Mouse (Mus musculus) CH12.LX (cell line): ENCODE measurements around the gene Akr1b8. TPM values are rescaled to one million over a fixed set of nuclear protein-coding genes. Genes with fewer than 3 reads are reported as not detected.

ENCODE experiments used
- DNase-seq: peaks from one replicate; pipeline ENCODE4 v3.0.0-alpha.2; 2013; ENCODE audit errors: extremely low read depth
- H3K27ac ChIP-seq: 2 replicates; pipeline ENCODE4 v1.5.1; 2012; ENCODE audit warnings: low read depth, mild to moderate bottlenecking, control low read depth, moderate library complexity; ENCODE audit not compliant: insufficient read depth
- H3K27me3 ChIP-seq: replicated peaks from 2 replicates; pipeline ENCODE3; 2012; ENCODE audit warnings: inconsistent platforms
- H3K36me3 ChIP-seq, 2 experiments: replicated peaks in 1 of 2; 2 replicates each; pipeline versions ENCODE3 to v1.6.1; 2012; ENCODE audit warnings: inconsistent platforms in 1 of 2, low read length in 1 of 2, mild to moderate bottlenecking in 1 of 2, mixed read lengths in 1 of 2, moderate library complexity in 1 of 2; ENCODE audit not compliant: control insufficient read depth in 1 of 2, insufficient read depth in 1 of 2
- H3K4me1 ChIP-seq, 2 experiments: 2 replicates each; pipeline ENCODE4 v1.6.1; 2012; ENCODE audit warnings: inconsistent platforms in 1 of 2, moderate library complexity in 1 of 2; ENCODE audit not compliant: insufficient read depth in 2 of 2, control insufficient read depth in 1 of 2
- H3K4me2 ChIP-seq: 2 replicates; pipeline ENCODE4 v1.6.1; 2012; ENCODE audit warnings: low read depth, mild to moderate bottlenecking, control low read depth; ENCODE audit not compliant: poor library complexity, insufficient read depth, severe bottlenecking
- H3K4me3 ChIP-seq, 3 experiments: fragments of 150-350 bp in 1 of 3; sonication (generic) in 1 of 3; replicated peaks in 1 of 3; 2 replicates each; pipeline versions ENCODE3 to v1.5.1; 2011 to 2012; ENCODE audit warnings: low read depth in 2 of 3, low read length in 2 of 3, mild to moderate bottlenecking in 2 of 3, moderate library complexity in 2 of 3, control low read depth in 1 of 3, improper control_type of control experiment in 1 of 3, inconsistent platforms in 1 of 3, mixed read lengths in 1 of 3; ENCODE audit not compliant: poor library complexity in 1 of 3
- H3K79me2 ChIP-seq: replicated peaks from 2 replicates; pipeline ENCODE4 v1.6.1; 2012; ENCODE audit warnings: mild to moderate bottlenecking, moderate library complexity; ENCODE audit not compliant: control insufficient read depth, poor library complexity, insufficient read depth, severe bottlenecking; ENCODE audit errors: extremely low read depth
- H3K9ac ChIP-seq: 2 replicates; pipeline ENCODE4 v1.6.1; 2012; ENCODE audit warnings: low read depth, mild to moderate bottlenecking, control low read depth, moderate library complexity; ENCODE audit not compliant: insufficient read depth
- H3K9me3 ChIP-seq: replicated peaks from 2 replicates; pipeline ENCODE3; 2012; ENCODE audit warnings: low read length, inconsistent platforms, mixed read lengths
- BHLHE40 ChIP-seq: IDR thresholded peaks from 2 replicates; pipeline ENCODE4 v1.6.1; 2011; ENCODE audit warnings: mild to moderate bottlenecking, low read depth, low read length, improper control_type of control experiment
- CHD1 ChIP-seq: IDR thresholded peaks from 2 replicates; pipeline ENCODE4 v1.6.1; 2012; ENCODE audit warnings: low read depth, low read length, improper control_type of control experiment, inconsistent platforms
- E2F4 ChIP-seq: IDR thresholded peaks from 2 replicates; pipeline ENCODE4 v1.6.1; 2011; ENCODE audit warnings: low read depth, low read length, improper control_type of control experiment; ENCODE audit not compliant: insufficient replicate concordance
- ELF1 ChIP-seq: IDR thresholded peaks from 2 replicates; pipeline ENCODE4 v1.6.1; 2014; ENCODE audit warnings: low read depth, mild to moderate bottlenecking, inconsistent platforms, low read length, improper control_type of control experiment
- ETS1 ChIP-seq: conservative IDR thresholded peaks from 2 replicates; pipeline ENCODE4 v1.6.1; 2012; ENCODE audit warnings: low read depth, mild to moderate bottlenecking, inconsistent platforms, low read length, improper control_type of control experiment, moderate library complexity
- GABPA ChIP-seq: IDR thresholded peaks from 2 replicates; pipeline ENCODE4 v1.6.1; 2012; ENCODE audit warnings: low read depth, low read length, improper control_type of control experiment, inconsistent platforms; ENCODE audit not compliant: insufficient replicate concordance
- HCFC1 ChIP-seq: IDR thresholded peaks from 2 replicates; pipeline ENCODE4 v1.6.1; 2012; ENCODE audit warnings: low read depth, mild to moderate bottlenecking, inconsistent platforms, low read length, improper control_type of control experiment
- JUN ChIP-seq: IDR thresholded peaks from 2 replicates; pipeline ENCODE4 v1.6.1; 2011; ENCODE audit warnings: low read depth, mild to moderate bottlenecking, low read length, improper control_type of control experiment, moderate library complexity; ENCODE audit not compliant: insufficient read depth
- JUND ChIP-seq: conservative IDR thresholded peaks from 2 replicates; pipeline ENCODE4 v1.6.1; 2011; ENCODE audit warnings: low read depth, low read length, improper control_type of control experiment
- KAT2A ChIP-seq: IDR thresholded peaks from 2 replicates; pipeline ENCODE4 v1.6.1; 2012; ENCODE audit warnings: low read length, improper control_type of control experiment, inconsistent platforms; ENCODE audit not compliant: insufficient replicate concordance
- MAX ChIP-seq: IDR thresholded peaks from 2 replicates; pipeline ENCODE4 v1.6.1; 2011; ENCODE audit warnings: low read length, improper control_type of control experiment
- MAZ ChIP-seq: IDR thresholded peaks from 2 replicates; pipeline ENCODE4 v1.6.1; 2012; ENCODE audit warnings: low read depth, mild to moderate bottlenecking, inconsistent platforms, low read length, improper control_type of control experiment, moderate library complexity
- MEF2A ChIP-seq: IDR thresholded peaks from 2 replicates; pipeline ENCODE4 v1.6.1; 2014; ENCODE audit warnings: low read depth, mild to moderate bottlenecking, inconsistent platforms, low read length, improper control_type of control experiment, borderline replicate concordance
- MYC ChIP-seq: IDR thresholded peaks from 2 replicates; pipeline ENCODE4 v1.6.1; 2011; ENCODE audit warnings: low read depth, mild to moderate bottlenecking, improper control_type of control experiment, low read length
- NELFE ChIP-seq: IDR thresholded peaks from 2 replicates; pipeline ENCODE4 v1.6.1; 2011; ENCODE audit warnings: low read depth, low read length, improper control_type of control experiment
- POLR2A ChIP-seq: IDR thresholded peaks from 2 replicates; pipeline ENCODE4 v1.6.1; 2011; ENCODE audit warnings: low read depth, mild to moderate bottlenecking, improper control_type of control experiment, low read length
- POLR2AphosphoS2 ChIP-seq: IDR thresholded peaks from 2 replicates; pipeline ENCODE4 v1.6.1; 2011; ENCODE audit warnings: low read depth, low read length, improper control_type of control experiment
- RCOR1 ChIP-seq: conservative IDR thresholded peaks from 2 replicates; pipeline ENCODE4 v1.6.1; 2012; ENCODE audit warnings: low read depth, mild to moderate bottlenecking, inconsistent platforms, low read length, improper control_type of control experiment
- SIN3A ChIP-seq: IDR thresholded peaks from 2 replicates; pipeline ENCODE4 v1.6.1; 2012; ENCODE audit warnings: low read length, improper control_type of control experiment, inconsistent platforms
- SMC3 ChIP-seq: IDR thresholded peaks from 2 replicates; pipeline ENCODE4 v1.6.1; 2011; ENCODE audit warnings: low read depth, low read length, improper control_type of control experiment
- TBP ChIP-seq: conservative IDR thresholded peaks from 2 replicates; pipeline ENCODE4 v1.6.1; 2011; ENCODE audit warnings: low read depth, low read length, improper control_type of control experiment
- TCF12 ChIP-seq: IDR thresholded peaks from 2 replicates; pipeline ENCODE4 v1.6.1; 2014; ENCODE audit warnings: low read depth, mild to moderate bottlenecking, inconsistent platforms, low read length, improper control_type of control experiment
- UBTF ChIP-seq: IDR thresholded peaks from 2 replicates; pipeline ENCODE4 v1.6.1; 2012; ENCODE audit warnings: low read depth, mild to moderate bottlenecking, inconsistent platforms, low read length, improper control_type of control experiment, moderate library complexity
- ZC3H11A ChIP-seq: IDR thresholded peaks from 2 replicates; pipeline ENCODE4 v1.6.1; 2012; ENCODE audit warnings: low read depth, mild to moderate bottlenecking, inconsistent platforms, low read length, improper control_type of control experiment
- ZMIZ1 ChIP-seq: IDR thresholded peaks from 2 replicates; pipeline ENCODE4 v1.6.1; 2012; ENCODE audit warnings: low read depth, mild to moderate bottlenecking, inconsistent platforms, low read length, improper control_type of control experiment
- ZNF384 ChIP-seq: IDR thresholded peaks from 2 replicates; pipeline ENCODE4 v1.6.1; 2012; ENCODE audit warnings: low read depth, low read length, improper control_type of control experiment, inconsistent platforms
- dilution Hi-C: fragments of 300-500 bp; cut with MboI; formaldehyde crosslinking; loops from 2 replicates; pipeline ENCODE4 v1.14.3; 2020; ENCODE audit warnings: low sequenced_read_pairs; ENCODE audit not compliant: extremely low pct_unique_long_range_greater_than_20kb, extremely low pct_ligation_motif_present
- in situ Hi-C: fragments of 300-500 bp; cut with MboI; formaldehyde crosslinking; loops from 3 replicates; pipeline ENCODE4 v1.14.3; 2019; ENCODE audit warnings: low sequenced_read_pairs, low pct_ligation_motif_present, low pct_unique_long_range_greater_than_20kb, mixed read lengths
- polyA plus RNA-seq: library from polyadenylated mRNA; unstranded; fragments of >175 nt; gene quantifications from 2 replicates; pipeline ENCODE4 v1.2.1, GENCODE M21; 2012; ENCODE audit warnings: low read depth; ENCODE audit not compliant: insufficient read length
- total RNA-seq, 2 experiments: library from RNA; depleted of rRNA; stranded (reverse); fragments of 300-350 nt in 1 of 2; fragments of >200 nt in 1 of 2; gene quantifications; 2 replicates each; pipeline ENCODE4 v1.2.3; 2012 to 2014

The Akr1b8 gene
- total and polyA plus RNA-seq, 3 experiments, result 0.21 TPM; not detected in 2

GRCm38 (mm10) chr6:34399606-34400220, 45.8 kb downstream of the Akr1b8 start:
- H3K36me3 ChIP-seq, result peaks cover 26 to 48% of the 10 kb centered on the region in 2 experiments
- TF ChIP-seq JUN (no peak), TBP (no peak), MYC (no peak), MAX (no peak), ZC3H11A (no peak), MAZ (no peak), TCF12 (no peak)

GRCm38 (mm10) chr6:34400696-34401095, 46.8 kb downstream of the Akr1b8 start:
- dilution Hi-C loops, result no loop called here
- Histone ChIP-seq H3K4me3 (no peak overlapping the region), H3K4me2 (no peak overlapping the region)
- TF ChIP-seq POLR2AphosphoS2 (no peak), KAT2A (no peak)
- TF ChIP-seq, all 38 proteins: peak for 0
- no peaks in the 10 kb centered on the region for H3K9me3 ChIP-seq
- no peaks in the 10 kb centered on the region for H3K27me3 ChIP-seq
- peaks cover 3 to 30% of the 10 kb centered on the region in 2 experiments; a peak in 3 of 4 replicates for H3K4me1 ChIP-seq
- no peaks in the 10 kb centered on the region for H3K79me2 ChIP-seq
- DNase-seq, result no peak
- no peak overlapping the region for H3K9ac ChIP-seq
- H3K27ac ChIP-seq, result no peak overlapping the region
- H3K36me3 ChIP-seq, result peaks cover 23 to 40% of the 10 kb centered on the region in 2 experiments
- in situ Hi-C loops, result no loop called here

More at GRCm38 (mm10) chr6:34399606-34400220, 45.8 kb downstream of the Akr1b8 start:
- Histone ChIP-seq H3K27ac (no peak overlapping the region), H3K79me2 (no peaks in the 10 kb centered on the region), H3K27me3 (no peaks in the 10 kb centered on the region), H3K9me3 (no peaks in the 10 kb centered on the region), H3K4me1 (peaks cover 3 to 30% of the 10 kb centered on the region in 2 experiments; a peak in 3 of 4 replicates), H3K4me3 (no peak overlapping the region), H3K9ac (no peak overlapping the region), H3K4me2 (no peak overlapping the region)
- in situ Hi-C loops, result no loop called here
- dilution Hi-C loops, result no loop called here
- no peak for DNase-seq

- no peaks in the 10 kb centered on the region for H3K27me3 ChIP-seq
- dilution Hi-C loops, result no loop called here
Observed at GRCm38 (mm10) chr6:34406746-34407145, 52.8 kb downstream of the Akr1b8 start.

More at GRCm38 (mm10) chr6:34406746-34407145, 52.8 kb downstream of the Akr1b8 start:
- Histone ChIP-seq H3K4me2 (no peak overlapping the region), H3K4me1 (no peaks in the 10 kb centered on the region), H3K36me3 (no peaks in the 10 kb centered on the region), H3K4me3 (no peak overlapping the region), H3K9me3 (peaks cover 8% of the 10 kb centered on the region), H3K9ac (no peak overlapping the region), H3K27ac (no peak overlapping the region), H3K79me2 (no peaks in the 10 kb centered on the region)
- in situ Hi-C loops, result no loop called here
- no peak for DNase-seq
- TF ChIP-seq GABPA, result no peak
- TF ChIP-seq RCOR1, result no peak
- TF ChIP-seq POLR2A, result no peak
- TF ChIP-seq ETS1, result no peak
- no peak for TF ChIP-seq JUND
- no peak for TF ChIP-seq ZNF384
- TF ChIP-seq SIN3A, result no peak
- TF ChIP-seq HCFC1, result no peak
- TF ChIP-seq ZMIZ1, result no peak
- no peak for TF ChIP-seq UBTF
- TF ChIP-seq E2F4, result no peak
- no peak for TF ChIP-seq MAZ
- no peak for TF ChIP-seq MYC
- no peak for TF ChIP-seq ELF1
- no peak for TF ChIP-seq SMC3
- no peak for TF ChIP-seq BHLHE40
- TF ChIP-seq MEF2A, result no peak
- TF ChIP-seq CHD1, result no peak
- TF ChIP-seq NELFE, result no peak
